Mouse (Mus musculus) T-helper 17 cell (primary cell): ENCODE data around the gene Cnppd1.

Source experiments
- in situ Hi-C, 2 experiments: fragments of 300-600 bp; cut with MboI, MseI; formaldehyde crosslinking; loops; 1 replicate in 1 of 2; 2 replicates in 1 of 2; pipeline ENCODE4 v1.15.1; 2025; ENCODE audit warnings: high pct_unique_total_duplicates in 2 of 2

Gene Cnppd1

DNA sequence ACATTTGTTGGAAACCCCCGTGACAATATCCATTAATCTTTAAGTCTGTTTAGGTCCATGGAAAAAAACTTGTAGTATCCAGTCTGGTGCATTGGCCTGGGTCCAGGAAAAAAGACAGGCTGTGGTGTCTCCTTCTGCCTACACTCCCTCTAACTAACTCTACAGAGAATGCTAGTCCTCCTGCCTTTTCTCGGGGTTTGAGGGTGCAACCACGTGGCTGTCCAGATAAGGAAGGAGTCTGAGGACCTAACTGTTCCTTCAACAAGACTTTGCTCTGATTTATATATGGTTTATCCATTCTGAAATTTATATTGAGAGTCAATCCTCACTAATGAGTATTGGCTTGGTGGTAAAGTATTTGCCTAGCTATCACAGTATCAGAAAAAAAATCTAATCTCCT is 13.3 kb upstream of the Cnppd1 start:
- in situ Hi-C loops: loop anchor here in 1 of 2 experiments (10.0 kb wide), 1 partner anchor 1241 kb away; no protein-coding TSS in a partner anchor

DNA sequence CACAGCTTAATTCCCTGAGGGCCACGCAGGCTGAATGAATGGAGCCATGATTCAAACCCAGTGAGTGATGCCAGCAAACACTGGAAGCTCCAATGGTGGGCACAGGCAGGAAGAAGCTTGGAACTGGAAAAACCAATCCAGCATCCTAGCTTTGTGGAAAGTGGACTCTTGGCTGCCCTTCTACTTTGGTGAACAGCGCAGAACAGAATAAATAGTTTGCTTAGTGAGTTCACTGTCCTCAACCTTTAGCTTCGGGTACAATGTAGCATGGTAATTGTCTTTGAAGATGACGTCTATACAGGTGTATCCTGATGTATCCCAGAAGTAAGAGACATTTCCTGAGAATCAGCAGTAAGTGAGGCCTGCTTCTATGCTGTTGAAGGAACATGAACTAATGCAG is 6.2 kb upstream of the Cnppd1 start:
- in situ Hi-C loops: loop anchor here in 1 of 2 experiments (10.0 kb wide), 1 partner anchor 904 kb away; no protein-coding TSS in a partner anchor

- in situ Hi-C loops: loop anchor here in 1 of 2 experiments (10.0 kb wide), 1 partner anchor 903 kb away; no protein-coding TSS in a partner anchor
Measured at GRCm38 (mm10) chr1:75147411-75148135, 5.1 kb upstream of the Cnppd1 start.

GRCm38 (mm10) chr1:75145589-75145988 is 3.1 kb upstream of the Cnppd1 start:
- in situ Hi-C loops: loop anchor here in 1 of 2 experiments (10.0 kb wide), 1 partner anchor 901 kb away; no protein-coding TSS in a partner anchor

- in situ Hi-C loops: loop anchor here (5.0 to 10.0 kb wide), 2 partner anchors 739 to 897 kb away; no protein-coding TSS in a partner anchor
Measured at GRCm38 (mm10) chr1:75141486-75142190, 873 bp downstream of the Cnppd1 start.

GRCm38 (mm10) chr1:75140601-75141190 is 1.8 kb downstream of the Cnppd1 start:
- in situ Hi-C loops: loop anchor here (5.0 to 10.0 kb wide), 2 partner anchors 738 to 896 kb away; no protein-coding TSS in a partner anchor

DNA sequence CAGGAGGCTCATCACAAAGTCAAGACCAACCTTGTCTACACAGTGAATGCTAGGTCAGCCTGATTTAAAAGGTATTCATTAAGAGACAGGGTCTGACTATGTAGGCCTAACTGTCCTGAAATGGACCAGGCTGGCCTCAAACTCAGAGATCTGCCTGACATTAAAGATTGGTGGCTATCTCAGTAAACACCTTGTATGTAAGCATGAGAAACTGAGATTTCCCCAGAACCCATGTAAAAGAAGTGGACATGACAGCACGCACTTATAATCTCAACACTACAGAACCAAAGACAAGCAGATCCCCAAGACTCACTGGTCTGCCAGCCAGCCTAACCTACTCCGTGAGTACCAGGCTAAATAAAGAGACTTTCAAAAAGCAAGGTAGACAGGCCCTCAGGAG is 4.1 kb downstream of the Cnppd1 start:
- in situ Hi-C loops: loop anchor here (5.0 to 10.0 kb wide), 6 partner anchors 114 to 804 kb away; partner anchors contain the start of gene Dnpep (in 1 of the 2)

DNA sequence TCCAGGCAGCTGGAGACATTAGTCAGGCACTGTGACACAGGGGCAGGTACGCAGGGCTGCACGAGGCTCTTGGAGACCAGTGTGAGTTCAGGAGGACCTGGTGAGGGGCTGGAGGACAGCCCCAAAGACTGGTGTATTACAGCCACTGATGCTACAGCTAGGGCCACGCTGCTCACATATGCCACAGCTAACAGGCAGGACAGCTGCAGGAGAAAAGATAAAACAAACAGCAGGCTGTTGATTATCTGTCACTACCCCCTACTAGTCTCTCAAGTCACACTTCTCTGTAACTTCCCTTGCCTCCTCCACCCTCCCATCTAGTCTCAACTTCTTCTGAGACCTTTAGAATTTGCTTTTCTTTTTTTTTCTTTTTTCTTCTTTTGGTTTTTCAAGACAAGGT is 5.8 kb downstream of the Cnppd1 start:
- in situ Hi-C loops: loop anchor here (5.0 to 10.0 kb wide), 6 partner anchors 116 to 802 kb away; partner anchors contain the start of gene Dnpep (in 1 of the 2)

DNA sequence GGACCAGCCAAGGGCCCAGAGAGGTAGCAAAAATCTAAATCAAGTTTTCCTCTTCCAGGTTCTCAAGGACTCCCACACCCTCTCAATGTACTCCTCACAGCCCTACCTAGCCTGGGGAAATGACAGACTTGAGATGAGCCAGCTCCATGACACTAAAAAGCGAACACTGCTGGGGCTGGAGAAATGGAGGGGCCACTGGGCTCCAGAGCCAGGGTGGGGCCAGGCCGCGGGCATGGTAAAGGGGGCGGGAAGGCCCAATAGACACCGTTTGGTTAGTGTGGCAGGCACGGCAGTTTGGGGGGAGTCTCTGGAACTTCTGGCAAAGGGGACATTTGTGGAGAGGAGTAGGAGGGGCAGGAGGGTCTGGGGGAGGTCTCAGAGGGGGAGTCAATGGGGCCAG is 6.2 kb downstream of the Cnppd1 start:
- in situ Hi-C loops: loop anchor here (5.0 to 10.0 kb wide), 6 partner anchors 116 to 801 kb away; partner anchors contain the start of gene Dnpep (in 1 of the 2)

- in situ Hi-C loops: loop anchor here in 1 of 2 experiments (5.0 to 10.0 kb wide), 2 partner anchors 316 to 799 kb away; no protein-coding TSS in a partner anchor
Measured at GRCm38 (mm10) chr1:75133421-75134207, 8.9 kb downstream of the Cnppd1 start, which contains the start of gene Slc23a3. Gene Slc23a3, minus strand, starts transcription at chr1:75133890.

- in situ Hi-C loops: loop anchor here (5.0 to 10.0 kb wide), 11 partner anchors 59 to 874 kb away; partner anchors contain the start of genes Cryba2 (in 2 of the 2), Cdk5r2 (in 1 of the 2), Cyp27a1 (in 1 of the 2) and Glb1l (in 1 of the 2)
Measured at GRCm38 (mm10) chr1:75128641-75129040, 13.9 kb downstream of the Cnppd1 start.

DNA sequence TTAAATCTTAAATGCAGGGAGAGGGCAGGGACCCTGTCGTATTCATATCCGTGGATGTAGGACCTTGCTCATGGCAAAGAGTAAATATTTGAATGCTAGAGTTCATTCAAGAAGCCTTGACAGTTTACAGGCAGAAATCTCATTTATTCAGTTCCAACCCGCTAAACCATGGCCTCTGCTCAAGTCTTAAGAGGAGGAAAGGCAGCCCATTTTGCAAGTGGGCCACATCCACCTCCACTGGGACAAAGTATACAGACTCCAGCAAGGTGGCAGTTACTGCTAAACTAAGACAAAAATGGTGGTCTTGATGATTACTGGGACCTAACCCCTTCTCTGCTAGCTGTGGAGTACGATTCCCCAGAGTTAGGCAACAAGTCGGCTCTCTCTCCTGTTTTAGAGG is 17.1 kb downstream of the Cnppd1 start:
- in situ Hi-C loops: loop anchor here (5.0 to 10.0 kb wide), 11 partner anchors 62 to 871 kb away; partner anchors contain the start of genes Cryba2 (in 2 of the 2), Cdk5r2 (in 1 of the 2), Cyp27a1 (in 1 of the 2) and Glb1l (in 1 of the 2)

- in situ Hi-C loops: loop anchor here (5.0 to 10.0 kb wide), 12 partner anchors 63 to 870 kb away; partner anchors contain the start of genes Cryba2 (in 2 of the 2), Cdk5r2 (in 1 of the 2), Cyp27a1 (in 1 of the 2) and Glb1l (in 1 of the 2)
Measured at GRCm38 (mm10) chr1:75124346-75125321, 17.9 kb downstream of the Cnppd1 start, which contains the start of gene Nhej1. Gene Nhej1, minus strand, starts transcription at chr1:75125200.

DNA sequence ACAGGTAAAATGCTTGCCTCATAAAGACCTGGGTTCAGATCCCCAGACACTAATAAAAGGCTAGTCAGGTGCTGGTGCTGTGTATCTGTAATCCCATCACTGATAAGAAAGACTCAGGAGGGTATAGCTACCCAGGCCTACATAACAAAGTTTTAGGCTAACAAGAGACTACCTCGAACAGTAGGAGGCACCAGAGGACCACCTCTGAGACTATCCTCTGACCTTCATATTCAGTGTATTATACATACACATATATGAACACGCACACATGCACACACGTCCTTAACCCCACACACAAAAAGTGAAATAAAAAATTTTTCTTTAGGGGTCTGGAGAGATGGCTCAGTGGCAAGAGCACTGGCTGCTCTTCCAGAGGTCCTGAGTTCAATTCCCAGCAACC is 20.3 kb downstream of the Cnppd1 start:
- in situ Hi-C loops: loop anchor here (5.0 to 10.0 kb wide), 8 partner anchors 70 to 867 kb away; partner anchors contain the start of genes Cryba2 (in 2 of the 2), Cdk5r2 (in 1 of the 2), Cyp27a1 (in 1 of the 2) and Glb1l (in 1 of the 2)
